Mouse (Mus musculus) C2C12 (cell line): Measurements from ENCODE around the gene Phlpp1.

Experiments used
- CTCF ChIP-seq: IDR thresholded peaks from one replicate; pipeline ENCODE4 v1.5.1; 2011; ENCODE audit not compliant: control insufficient read depth, insufficient read depth, insufficient read length
- FOSL1 ChIP-seq: IDR thresholded peaks from one replicate; pipeline ENCODE4 v1.8.0; 2011; ENCODE audit warnings: mild to moderate bottlenecking, low read length; ENCODE audit not compliant: poor library complexity, insufficient read depth, severe bottlenecking
- MAX ChIP-seq: IDR thresholded peaks from one replicate; pipeline ENCODE4 v1.6.1; 2011; ENCODE audit warnings: mild to moderate bottlenecking, control low read depth

DNA sequence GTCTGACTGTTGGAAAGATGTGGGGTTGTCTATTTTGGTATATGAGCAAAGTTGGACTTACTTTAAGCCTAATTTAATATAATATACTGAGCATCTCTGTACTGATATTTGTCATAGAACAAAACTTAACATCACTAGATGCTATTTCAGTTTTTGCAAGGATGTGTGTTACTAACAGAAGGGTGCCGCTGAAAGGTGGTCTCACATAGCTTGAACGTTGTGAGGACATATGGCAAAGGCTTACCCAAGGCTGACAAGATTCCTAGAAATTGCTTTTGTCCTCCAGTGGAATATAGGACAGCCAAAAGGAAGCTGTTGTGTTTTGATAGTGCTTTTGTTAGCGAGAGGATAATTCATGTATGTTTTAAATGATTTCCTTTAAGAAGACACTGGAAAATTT, 3.8 kb downstream of the Phlpp1 start:
- TF ChIP-seq MAX (no peak), FOSL1 (no peak), CTCF (no peak)
